Mouse (Mus musculus): ENCODE results near the gene Lars2.

DNA sequence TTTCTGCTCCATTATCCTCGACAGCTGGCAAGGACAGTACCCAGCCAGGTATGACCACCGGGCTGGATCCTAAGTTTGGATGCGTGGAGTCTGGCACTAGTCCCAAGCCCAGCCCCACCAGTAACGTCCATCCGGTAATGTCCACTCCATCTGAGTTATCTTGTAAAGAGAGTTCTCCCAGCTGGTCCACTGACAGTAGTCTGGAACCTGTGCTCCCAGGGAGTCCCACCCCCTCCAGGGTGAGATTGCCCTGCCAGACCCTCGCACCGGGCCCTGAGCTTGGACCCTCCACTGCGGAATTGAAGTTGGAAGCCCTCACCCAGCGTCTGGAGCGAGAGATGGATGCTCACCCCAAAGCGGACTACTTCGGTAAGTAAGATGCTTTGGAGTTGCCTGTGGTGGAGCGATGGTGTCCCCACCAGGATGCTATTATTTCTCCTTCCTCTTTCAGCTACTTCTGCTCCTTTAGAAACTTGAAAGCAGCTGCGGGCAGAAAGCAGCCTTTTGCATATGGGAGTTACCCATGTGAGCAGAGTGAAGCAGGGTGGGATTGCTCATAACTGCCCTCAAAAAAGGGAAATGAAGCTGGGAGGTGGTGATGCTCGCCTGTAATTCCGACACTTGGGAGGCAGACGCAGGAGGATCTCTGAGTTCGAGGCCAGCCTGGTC, 113.7 kb downstream of the Lars2 start:
- TF ChIP-seq UBTF (IDR thresholded peaks at IDR 0.05; ENCODE audit: low read depth, low read length) (peak; percentile 84; the same call in 1 of the 2 replicates), BHLHE40 (IDR thresholded peaks at IDR 0.05; ENCODE audit: low read depth, low read length) (peak; percentile 87), KAT2A (IDR thresholded peaks at IDR 0.05; ENCODE audit: insufficient replicate concordance, low read length) (no peak), EP300 (IDR thresholded peaks at IDR 0.05; ENCODE audit: low read length) (peak; percentile 96), CTCF (conservative IDR thresholded peaks at IDR 0.05 in 1 of 2, IDR thresholded peaks at IDR 0.05 in 1 of 2; ENCODE audit: low read depth in 2 of 2, low read length in 2 of 2) (peak in 1 of 2 experiments; percentile 36; a peak in 2 of 4 replicates), ZKSCAN1 (IDR thresholded peaks at IDR 0.05; ENCODE audit: borderline replicate concordance, low read depth, low read length) (no peak)

All from CH12.LX (cell line).